Mouse (Mus musculus) urinary bladder, adult 18-20 months (tissue): Measurements from ENCODE around the gene Trp63.
"Not testable (repeated sequence)": the region's sequence is repeated elsewhere in the genome, so short reads cannot be mapped to it uniquely, and the experiment has no call there.

Source experiments
- DNase-seq, 2 experiments: peaks; one replicate each; pipeline ENCODE4 v3.0.0; 2022; ENCODE audit warnings: low spot score in 2 of 2, mixed read lengths in 2 of 2

The Trp63 gene

DNA sequence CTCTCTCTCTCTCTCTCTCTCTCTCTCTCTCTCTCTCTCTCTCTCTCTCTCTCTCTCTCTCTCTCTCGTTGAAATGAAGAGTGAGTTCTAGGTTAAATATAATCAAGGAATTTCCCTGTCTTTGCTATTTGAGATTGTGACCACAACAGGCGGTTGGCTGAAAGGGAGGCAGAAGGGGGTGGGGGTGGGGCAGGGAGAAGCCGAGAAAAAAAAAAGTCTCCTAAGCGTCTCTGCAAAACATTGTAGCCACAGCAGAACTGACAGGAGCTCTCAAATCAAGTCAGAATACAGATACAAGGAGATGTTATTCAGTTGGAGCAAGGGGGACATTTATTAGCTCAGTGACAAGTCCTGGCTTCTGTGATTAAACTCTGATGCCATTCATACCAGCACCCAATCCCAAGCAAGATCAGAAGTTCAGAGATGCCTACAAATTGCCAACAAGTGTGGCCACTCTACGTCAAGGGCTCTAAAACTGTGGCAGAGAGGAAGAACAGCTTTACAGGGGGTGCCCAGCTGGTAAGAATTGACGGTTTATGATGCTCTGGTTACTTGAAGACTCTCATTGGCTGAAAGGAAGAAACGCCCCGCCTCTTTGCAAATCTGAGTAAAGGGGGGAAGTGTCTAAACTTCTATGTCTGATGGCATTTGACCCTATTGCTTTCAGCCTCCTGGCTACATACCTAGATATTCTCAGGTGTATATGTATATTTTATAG is at the start of gene Trp63:
TSS of gene Trp63 (plus strand) at position 233 of the 718 bp plus-strand sequence.
- no peak for DNase-seq

- not testable (repeated sequence) for DNase-seq
These were observed 38.8 kb upstream of the Trp63 start for GRCm38 (mm10) chr16:25644716-25645115.

- DNase-seq, result no peak
These were observed 22.9 kb upstream of the Trp63 start for GRCm38 (mm10) chr16:25660510-25661235.

DNA sequence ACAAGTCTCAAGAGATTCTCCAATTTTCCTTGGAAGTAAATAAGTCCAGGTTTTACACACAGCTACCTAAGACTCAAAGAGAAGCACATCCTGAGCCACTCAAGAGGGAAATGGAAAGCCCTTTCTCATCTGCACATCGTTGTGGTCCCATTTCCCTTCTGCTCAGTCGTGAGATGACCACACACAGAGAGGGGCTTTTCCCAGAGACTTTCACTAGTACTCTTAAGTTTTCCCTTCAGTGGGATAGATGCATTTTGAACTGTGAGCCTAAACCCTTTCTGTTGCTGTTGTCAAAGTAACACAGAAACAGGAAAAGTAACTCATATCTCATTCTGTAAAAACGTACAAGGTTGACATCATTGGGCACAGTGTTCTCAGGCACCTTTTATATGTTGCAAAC is 20.4 kb upstream of the Trp63 start:
- DNase-seq, result no peak

GRCm38 (mm10) chr16:25673861-25674440 is 9.6 kb upstream of the Trp63 start:
- DNase-seq, result no peak

- DNase-seq, result no peak
These were observed 3.2 kb upstream of the Trp63 start for GRCm38 (mm10) chr16:25680369-25680768.

GRCm38 (mm10) chr16:25682533-25682932 is 1.0 kb upstream of the Trp63 start:
- DNase-seq, result no peak

GRCm38 (mm10) chr16:25684572-25684971 is 1.0 kb downstream of the Trp63 start:
- no peak for DNase-seq

- no peak for DNase-seq
These were observed 7.0 kb downstream of the Trp63 start for GRCm38 (mm10) chr16:25690612-25691011.

GRCm38 (mm10) chr16:25701252-25701651 is 17.7 kb downstream of the Trp63 start:
- DNase-seq, result no peak

DNA sequence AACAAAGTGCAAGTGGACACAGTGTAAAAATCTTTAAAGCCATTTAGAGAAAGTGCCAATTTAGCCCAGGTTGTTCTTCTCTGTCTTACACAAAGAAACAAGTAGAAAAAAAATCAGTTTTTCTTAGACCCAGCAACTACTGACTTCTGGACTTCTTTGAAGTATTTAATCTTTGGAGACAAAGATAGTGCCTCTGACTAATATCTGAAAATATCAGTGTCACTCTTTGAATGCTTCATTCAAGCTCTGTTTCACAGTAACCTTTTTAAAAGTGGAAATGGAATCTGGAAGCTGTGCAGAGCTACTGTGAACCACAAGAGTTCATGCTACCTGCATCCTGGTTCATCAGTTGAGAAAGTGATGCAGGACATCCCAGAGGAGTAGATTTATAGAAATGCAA is 22.7 kb downstream of the Trp63 start:
- DNase-seq, result no peak

- DNase-seq, result no peak
These were observed 32.2 kb downstream of the Trp63 start for GRCm38 (mm10) chr16:25715790-25716189.

DNA sequence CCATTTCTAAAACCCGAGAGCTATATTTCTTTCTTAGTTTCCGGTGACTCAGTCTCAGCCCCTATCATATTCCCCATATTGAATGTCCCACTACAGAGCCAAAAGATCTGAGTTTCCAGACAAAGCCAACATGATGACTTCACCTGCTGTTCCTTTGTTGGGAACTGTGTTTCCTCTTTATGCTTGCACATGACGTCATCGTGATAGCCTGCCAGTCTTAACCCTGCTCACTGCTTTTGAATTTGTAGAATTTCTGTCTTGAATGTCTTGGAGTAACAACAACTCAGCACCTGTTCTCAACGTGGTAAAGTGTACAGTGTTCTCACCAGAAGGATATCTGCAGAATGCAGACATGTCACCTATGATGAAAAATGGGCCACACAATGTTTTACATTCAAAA is 39.6 kb downstream of the Trp63 start:
- no peak for DNase-seq

DNA sequence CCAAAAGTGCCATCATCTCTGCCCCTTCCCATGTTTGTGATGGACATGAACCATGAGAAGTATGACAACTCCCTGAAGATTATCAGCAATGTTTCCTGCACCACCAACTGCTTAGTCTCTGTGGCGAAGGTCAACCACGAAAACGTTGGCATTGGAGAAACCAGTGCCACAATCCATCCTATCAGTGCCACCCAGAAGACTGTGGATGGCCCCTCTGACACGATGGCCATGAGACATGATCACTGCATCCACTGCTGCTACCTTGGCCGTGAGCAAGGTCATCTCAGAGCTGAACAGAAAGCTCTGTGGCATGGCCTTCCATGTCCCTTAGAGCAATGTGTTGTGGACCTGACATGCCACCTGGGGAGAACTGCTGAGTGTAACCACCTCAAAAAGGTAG is 43.4 kb downstream of the Trp63 start:
- no peak for DNase-seq

DNA sequence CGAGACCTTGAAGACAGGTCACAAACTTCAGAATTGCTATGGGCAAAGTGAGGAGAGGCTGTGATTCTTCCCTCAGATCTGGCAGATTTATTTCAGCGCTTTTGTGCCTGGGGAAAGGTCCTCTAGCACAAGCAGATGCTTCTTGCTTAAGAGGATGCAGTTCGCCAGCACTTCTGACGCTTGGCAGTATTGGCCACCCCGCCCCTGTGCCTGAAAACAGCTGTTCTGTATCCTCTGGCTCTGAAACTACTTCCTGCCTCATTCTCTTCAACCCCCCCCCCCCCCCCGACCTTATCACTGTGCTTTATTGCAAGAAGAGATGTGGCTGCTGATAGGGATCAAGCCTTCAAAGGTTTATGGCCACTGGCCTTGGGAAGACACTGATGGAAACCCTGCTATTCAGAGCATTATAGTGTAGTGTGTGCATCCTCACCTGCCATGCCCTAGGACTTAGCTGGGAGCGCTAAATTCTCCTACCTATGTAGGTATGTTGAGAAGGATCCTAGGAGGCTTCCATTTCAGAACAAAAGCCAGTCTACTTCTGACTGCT is 44.5 kb downstream of the Trp63 start:
- DNase-seq, result peak in 1 of 2 experiments; percentile 9

- no peak for DNase-seq
These were observed 53.3 kb downstream of the Trp63 start for GRCm38 (mm10) chr16:25736912-25737311.

DNA sequence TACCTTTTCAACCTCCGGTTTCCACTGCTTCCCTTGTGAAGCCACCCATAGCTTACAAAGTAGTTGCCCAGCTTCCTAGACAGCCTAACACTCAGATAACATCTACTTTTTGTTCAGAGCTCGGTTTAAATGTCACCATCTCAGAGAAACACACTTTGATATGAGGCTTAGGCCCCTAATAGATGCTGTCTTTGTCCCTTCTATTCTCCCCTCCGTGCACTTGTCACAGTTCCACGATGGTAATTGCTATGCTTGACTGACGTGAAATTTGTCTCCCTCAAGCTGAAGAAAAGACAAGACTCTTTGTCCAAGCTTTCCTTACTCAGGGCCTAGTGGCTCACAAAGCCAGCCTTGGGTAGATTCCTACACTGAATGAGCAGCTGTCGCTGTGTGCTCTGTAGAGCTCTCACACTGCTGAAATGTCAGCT is 54.1 kb downstream of the Trp63 start:
- no peak for DNase-seq

DNA sequence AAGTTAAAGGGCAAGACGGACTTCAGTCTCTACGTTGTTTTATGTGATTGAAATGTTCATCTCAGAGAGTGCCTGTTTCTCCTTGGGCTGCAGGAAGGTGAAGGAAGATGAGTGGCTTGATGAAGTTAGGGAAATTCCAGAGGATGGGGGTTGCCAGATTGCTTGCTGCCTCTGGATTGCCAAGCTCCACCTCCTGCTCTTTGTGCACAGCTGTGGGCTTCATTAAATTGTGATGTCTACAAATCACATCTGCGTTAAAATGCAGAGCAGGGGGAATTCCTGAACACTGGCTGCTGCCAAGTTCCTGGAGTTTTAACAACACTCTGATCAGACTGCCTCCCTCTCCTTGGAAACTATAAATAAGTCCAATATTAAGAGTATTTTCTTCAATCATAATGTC is 63.2 kb downstream of the Trp63 start:
- DNase-seq, result no peak

DNA sequence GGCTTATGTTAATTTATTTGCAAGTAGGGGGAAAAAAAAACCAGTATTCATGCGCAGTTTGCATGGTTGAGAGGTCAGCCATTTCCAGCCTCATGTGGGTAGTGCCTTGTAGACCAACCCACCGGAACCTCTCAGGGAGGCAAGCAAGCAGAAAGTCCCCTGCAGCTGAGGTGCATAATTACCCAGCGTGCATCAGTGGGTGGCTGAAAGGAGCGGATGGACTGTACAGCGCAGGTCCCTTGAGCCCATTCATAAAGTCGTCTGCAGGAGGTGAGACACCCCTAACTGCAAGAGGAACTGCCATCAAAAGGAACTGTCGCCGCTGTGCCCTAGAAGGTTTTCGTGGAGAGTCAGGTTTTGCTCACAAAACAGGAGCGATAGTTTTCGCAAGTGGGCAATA is 68.3 kb downstream of the Trp63 start:
- DNase-seq, result no peak

DNA sequence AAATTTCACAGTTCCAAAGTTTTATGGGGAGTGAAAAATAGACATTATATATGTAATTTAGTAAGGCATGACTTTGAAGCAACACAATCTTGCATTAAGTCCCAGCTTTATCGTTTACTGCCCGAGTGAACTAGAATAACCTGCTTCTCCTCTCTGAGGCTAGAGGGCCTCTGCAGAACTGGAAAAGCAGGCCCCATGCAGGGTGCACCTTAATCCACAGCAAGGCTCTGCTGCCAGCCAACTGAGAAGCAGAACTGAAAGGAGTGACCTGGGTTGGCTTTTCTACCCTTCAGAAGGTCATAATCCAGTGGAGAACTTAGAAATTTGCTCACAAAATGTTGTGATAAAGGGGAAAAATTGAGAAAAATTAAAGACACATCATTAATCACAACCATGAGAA is 74.5 kb downstream of the Trp63 start:
- DNase-seq, result peak; percentile 29 to 74

GRCm38 (mm10) chr16:25765549-25765948 is 82.0 kb downstream of the Trp63 start:
- no peak for DNase-seq

- DNase-seq, result no peak
These were observed 91.0 kb downstream of the Trp63 start for GRCm38 (mm10) chr16:25774611-25775010.

GRCm38 (mm10) chr16:25777501-25777900 is 93.9 kb downstream of the Trp63 start:
- DNase-seq, result no peak
